Mouse (Mus musculus) ovary, postnatal 14 days (tissue): ENCODE measurements at regions not wholly inside any gene's neighbourhood (a gene's known extent, or its start where the extent isn't known, plus 50 kb on each side); places are given as distances from the start of the nearest gene placed in this dataset.

ENCODE experiments used
- DNase-seq: peaks from one replicate; pipeline ENCODE4 v3.0.0; 2022; ENCODE audit warnings: low spot score

GRCm38 (mm10) chr8:113581704-113582103 lies 53.7 kb upstream of the Mon1b start:
- DNase-seq, result no peak

- DNase-seq, result peak; percentile 9
These were observed 53.0 kb upstream of the Mon1b start for GRCm38 (mm10) chr8:113582180-113582975.

- no peak for DNase-seq
These were observed 51.6 kb upstream of the Mon1b start for GRCm38 (mm10) chr8:113583801-113584200.
